Mouse (Mus musculus) forebrain, embryonic 11.5 days (tissue): ENCODE measurements at regions not wholly inside any gene's neighbourhood (a gene's known extent, or its start where the extent isn't known, plus 50 kb on each side); places are given as distances from the start of the nearest gene placed in this dataset.
"Not testable (repeated sequence)": the region's sequence is repeated elsewhere in the genome, so short reads cannot be mapped to it uniquely, and the experiment has no call there.

Source experiments
- ATAC-seq: fragments of 200-750 bp; cut with Nextera tagmentation; replicated peaks from 2 replicates; pipeline ENCODE4 v1.8.0; 2017; ENCODE audit warnings: moderate TSS enrichment; ENCODE audit not compliant: low FRiP score
- DNase-seq: peaks from one replicate; pipeline ENCODE4 v3.0.0-alpha.2; 2017; ENCODE audit warnings: low spot score
- H3K27ac ChIP-seq: fragments of 300-500 bp; sonication (generic); 2 replicates; pipeline ENCODE4 v1.5.1; 2014; ENCODE audit warnings: low read depth, low read length
- H3K27me3 ChIP-seq: fragments of 300-500 bp; sonication (generic); 2 replicates; pipeline ENCODE4 v1.6.1; 2014; ENCODE audit warnings: mild to moderate bottlenecking, low read length, mixed read lengths; ENCODE audit not compliant: control insufficient read depth, insufficient read depth
- H3K36me3 ChIP-seq: fragments of 300-500 bp; sonication (generic); 2 replicates; pipeline ENCODE4 v1.6.1; 2014; ENCODE audit warnings: mild to moderate bottlenecking, low read length, moderate library complexity, mixed read lengths; ENCODE audit not compliant: control insufficient read depth, insufficient read depth
- H3K4me1 ChIP-seq: fragments of 300-500 bp; sonication (generic); replicated peaks from 2 replicates; pipeline ENCODE4 v1.6.1; 2014; ENCODE audit warnings: low read length, mixed read lengths; ENCODE audit not compliant: control insufficient read depth, insufficient read depth
- H3K4me2 ChIP-seq: fragments of 300-500 bp; sonication (generic); 2 replicates; pipeline ENCODE4 v1.6.1; 2014; ENCODE audit warnings: low read depth, mild to moderate bottlenecking, low read length, moderate library complexity, mixed read lengths; ENCODE audit not compliant: severe bottlenecking
- H3K4me3 ChIP-seq: fragments of 300-500 bp; sonication (generic); 2 replicates; pipeline ENCODE4 v1.5.1; 2014; ENCODE audit warnings: low read depth, low read length
- H3K9ac ChIP-seq: fragments of 300-500 bp; sonication (generic); 2 replicates; pipeline ENCODE4 v1.6.1; 2014; ENCODE audit warnings: low read length
- H3K9me3 ChIP-seq: fragments of 300-500 bp; sonication (generic); 2 replicates; pipeline ENCODE4 v1.6.1; 2016; ENCODE audit warnings: low read length, mixed read lengths; ENCODE audit not compliant: control insufficient read depth
- WGBS: fragments of 180-500 bp; shearing (Covaris S2); extraction: QIAGEN DNeasy Blood & Tissue Kit; methylation state at CpG from one replicate; pipeline ENCODE4 v1.1.7; 2014; 5-methylcytosine and 5-hydroxymethylcytosine counted together

DNA sequence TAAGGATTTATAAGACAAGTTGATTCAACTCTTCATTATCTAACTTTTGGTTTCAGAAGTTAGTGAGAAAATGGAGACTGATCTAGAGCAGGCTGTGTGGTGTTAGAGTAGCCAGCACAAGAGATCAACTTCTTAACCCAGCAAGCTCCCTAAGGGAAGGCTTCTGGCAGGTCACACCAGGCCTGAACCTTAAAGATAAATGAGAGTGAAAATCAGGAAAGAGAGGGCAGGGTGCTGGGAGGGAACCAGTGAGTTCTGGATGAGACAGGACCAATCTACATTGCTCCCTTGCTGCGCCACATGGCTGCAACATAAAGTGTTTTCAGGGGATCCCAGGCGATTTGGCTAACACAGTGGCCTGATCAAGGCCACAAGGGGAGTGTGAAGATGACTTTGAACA, 54.7 kb upstream of the Tmem17 start:
- no peak for DNase-seq
- Histone ChIP-seq H3K4me3 (no peak overlapping the region), H3K36me3 (no peaks in the 10 kb centered on the region), H3K9ac (no peak overlapping the region), H3K9me3 (no peaks in the 10 kb centered on the region), H3K27me3 (no peaks in the 10 kb centered on the region), H3K4me2 (no peak overlapping the region), H3K4me1 (no peaks in the 10 kb centered on the region), H3K27ac (no peak overlapping the region)
- no peak for ATAC-seq
- WGBS, result 94% methylated on average over 2 of the region's 2 CpGs

DNA sequence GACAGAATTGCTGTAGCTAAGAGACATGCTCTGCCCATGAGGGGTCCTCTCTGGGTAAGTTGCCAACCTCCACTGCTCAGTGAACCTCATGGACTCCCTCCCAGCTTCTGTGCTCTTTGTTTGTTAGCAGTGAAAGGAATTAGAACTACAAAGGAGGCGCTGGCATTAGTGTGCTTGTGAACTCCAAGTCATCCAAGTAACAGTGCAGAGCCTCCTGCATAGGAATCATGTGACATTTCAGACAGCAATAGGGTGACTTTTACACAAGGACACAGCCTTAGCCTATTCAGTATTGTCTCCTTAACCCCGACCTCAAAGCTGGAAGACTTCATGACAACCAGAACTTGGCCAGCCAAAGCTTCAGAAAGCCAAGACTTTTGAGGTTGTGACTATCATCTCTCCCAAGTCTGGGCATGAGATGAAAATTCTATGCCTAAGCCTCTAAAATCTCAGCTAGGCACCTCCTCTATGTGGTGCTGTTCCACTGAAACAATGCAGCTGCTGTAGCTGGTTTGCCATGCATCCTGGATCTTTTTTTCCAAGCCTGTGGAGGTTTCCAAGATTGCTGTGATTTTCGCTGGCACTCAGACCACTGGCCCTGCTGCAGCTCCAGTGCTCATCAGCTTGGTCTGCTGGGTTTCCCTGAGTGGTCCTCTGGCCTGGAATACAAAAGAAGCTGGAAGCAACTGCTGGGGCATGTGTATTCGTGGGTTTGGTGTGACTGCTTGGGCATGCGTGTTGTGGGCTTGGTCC, 52.8 kb upstream of the Tmem17 start:
- no peak for ATAC-seq
- Histone ChIP-seq H3K36me3 (no peaks in the 10 kb centered on the region), H3K27me3 (no peaks in the 10 kb centered on the region), H3K4me2 (no peak overlapping the region), H3K4me1 (no peaks in the 10 kb centered on the region), H3K4me3 (no peak overlapping the region), H3K9me3 (no peaks in the 10 kb centered on the region), H3K27ac (no peak overlapping the region), H3K9ac (no peak overlapping the region)
- WGBS, result 67% methylated on average over 5 of the region's 5 CpGs
- DNase-seq, result no peak

DNA sequence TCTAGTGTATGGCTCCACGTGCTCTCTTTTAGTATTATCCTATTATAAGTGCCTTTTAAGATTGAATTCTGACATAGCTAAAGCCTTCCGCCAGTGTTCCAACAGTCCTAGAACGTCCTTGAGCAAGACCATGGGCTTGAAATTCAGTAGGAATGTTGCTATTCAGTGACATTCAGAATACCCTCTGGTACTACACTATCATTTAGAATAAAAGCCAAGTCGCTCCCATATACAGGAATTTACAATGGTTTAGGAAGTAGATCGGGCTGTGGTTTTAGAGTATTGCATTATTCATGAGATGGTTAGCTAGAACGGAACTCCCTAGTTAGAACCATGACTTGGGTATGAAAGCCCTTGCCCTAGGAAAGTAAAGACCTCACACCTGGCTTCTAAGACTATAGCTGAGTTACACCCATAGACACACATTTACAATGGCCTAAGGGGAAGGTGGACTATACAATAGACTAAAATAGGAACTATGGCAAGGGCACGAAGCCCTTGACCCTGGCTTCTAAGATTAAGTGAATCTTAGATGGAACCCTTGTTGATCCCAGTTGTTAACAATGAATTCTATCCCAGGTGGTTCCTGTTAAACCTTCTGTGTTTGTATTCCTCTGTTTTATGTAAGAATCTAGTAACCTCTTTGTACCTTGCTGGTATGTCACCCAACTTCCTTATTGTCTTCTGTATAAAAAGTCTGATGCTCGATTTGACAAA, 50.7 kb upstream of the Tmem17 start:
- H3K36me3 ChIP-seq, H3K4me2 ChIP-seq, H3K27ac ChIP-seq, H3K27me3 ChIP-seq, H3K4me1 ChIP-seq, H3K9me3 ChIP-seq, H3K4me3 ChIP-seq, H3K9ac ChIP-seq, DNase-seq, ATAC-seq: not testable (repeated sequence)
- 90% methylated on average over 8 of the region's 8 CpGs for WGBS
